Mouse (Mus musculus): ENCODE data around the gene Fbxo27. TPM values are rescaled to one million over a fixed set of nuclear protein-coding genes. Genes with fewer than 3 reads are reported as not detected.

Gene Fbxo27
- polyA plus RNA-seq, 1 experiment from 2014 or later = 7.0 TPM

- Histone ChIP-seq H3K27ac (ENCODE audit: low read length) (no peak overlapping the region), H3K4me2 (replicated peaks; ENCODE audit: low read depth, low read length) (no peak overlapping the region), H3K9ac (replicated peaks; ENCODE audit: low read length) (no peak overlapping the region), H3K4me3 (ENCODE audit: low read length) (no peak overlapping the region), H3K36me3 (ENCODE audit: insufficient read depth, low read length) (peaks cover 33% of the 10 kb centered on the region), H3K9me3 (ENCODE audit: low read length) (no peaks in the 10 kb centered on the region), H3K27me3 (ENCODE audit: insufficient read depth, low read length) (no peaks in the 10 kb centered on the region), H3K4me1 (ENCODE audit: insufficient read depth, low read length) (peaks cover 11% of the 10 kb centered on the region)
- no peak for ATAC-seq (ENCODE audit: low FRiP score, low TSS enrichment)
- 94% methylated on average over 21 of the region's 21 CpGs for WGBS
These were observed 47.2 kb downstream of the Fbxo27 start for GRCm38 (mm10) chr7:28739829-28740228.

GRCm38 (mm10) chr7:28740949-28741348 lies 48.3 kb downstream of the Fbxo27 start:
- Histone ChIP-seq H3K36me3 (ENCODE audit: insufficient read depth, low read length) (peaks cover 34% of the 10 kb centered on the region), H3K27ac (ENCODE audit: low read length) (peak overlapping the region; percentile 54; the same call in 1 of the 2 replicates), H3K9ac (replicated peaks; ENCODE audit: low read length) (peak overlapping the region; percentile 83), H3K4me1 (ENCODE audit: insufficient read depth, low read length) (peaks cover 11% of the 10 kb centered on the region), H3K27me3 (ENCODE audit: insufficient read depth, low read length) (no peaks in the 10 kb centered on the region), H3K4me2 (replicated peaks; ENCODE audit: low read depth, low read length) (peak overlapping the region; percentile 75), H3K9me3 (ENCODE audit: low read length) (no peaks in the 10 kb centered on the region), H3K4me3 (ENCODE audit: low read length) (peak overlapping the region; percentile 58)
- 28% methylated on average over 9 of the region's 9 CpGs for WGBS
- no peak for ATAC-seq (ENCODE audit: low FRiP score, low TSS enrichment)

GRCm38 (mm10) chr7:28741368-28741708 lies 48.7 kb downstream of the Fbxo27 start:
- Histone ChIP-seq H3K9ac (replicated peaks; ENCODE audit: low read length) (peak overlapping the region; percentile 83), H3K27me3 (ENCODE audit: insufficient read depth, low read length) (no peaks in the 10 kb centered on the region), H3K4me1 (ENCODE audit: insufficient read depth, low read length) (peaks cover 11% of the 10 kb centered on the region), H3K4me2 (replicated peaks; ENCODE audit: low read depth, low read length) (peak overlapping the region; percentile 75), H3K9me3 (ENCODE audit: low read length) (no peaks in the 10 kb centered on the region), H3K4me3 (ENCODE audit: low read length) (peak overlapping the region; percentile 58), H3K36me3 (ENCODE audit: insufficient read depth, low read length) (peaks cover 30% of the 10 kb centered on the region), H3K27ac (ENCODE audit: low read length) (peak overlapping the region; percentile 54; the same call in 1 of the 2 replicates)
- peak; percentile 22; the same call in 1 of the 2 replicates for ATAC-seq (ENCODE audit: low FRiP score, low TSS enrichment)
- under 1% methylated on average over 13 of the region's 13 CpGs for WGBS

GRCm38 (mm10) chr7:28741709-28742438 lies 49.2 kb downstream of the Fbxo27 start, which contains the start of the genes Mrps12 and Sars2:
Gene Mrps12, minus strand, starts transcription at chr7:28741820.
Gene Sars2, plus strand, starts transcription at chr7:28741992.
- peak within 1 kb of the TSS; percentile 76 for H3K27ac ChIP-seq (ENCODE audit: low read length)
- peak within 1 kb of the TSS; percentile 75 for H3K4me2 ChIP-seq (replicated peaks; ENCODE audit: low read depth, low read length)
- peak; percentile 99 for ATAC-seq (ENCODE audit: low FRiP score, low TSS enrichment)
- peak within 1 kb of the TSS; percentile 83 for H3K9ac ChIP-seq (replicated peaks; ENCODE audit: low read length)
- no peaks in the 10 kb centered on the region for H3K9me3 ChIP-seq (ENCODE audit: low read length)
- peaks cover 11% of the 10 kb centered on the region for H3K4me1 ChIP-seq (ENCODE audit: insufficient read depth, low read length)
- no peaks in the 10 kb centered on the region for H3K27me3 ChIP-seq (ENCODE audit: insufficient read depth, low read length)
- H3K36me3 ChIP-seq (ENCODE audit: insufficient read depth, low read length) = peaks cover 25% of the 10 kb centered on the region
- WGBS = under 1% methylated on average over 39 of the region's 39 CpGs
- peak within 1 kb of the TSS; percentile 58 for H3K4me3 ChIP-seq (ENCODE audit: low read length)

Other genes with a start within 250 kb of the Fbxo27 start
- gene Lrfn1, start 240.9 kb upstream of the Fbxo27 start, polyA plus RNA-seq (2015; fragmentation: Nextera tagmentation; extraction: Ambion mirVana) = 2.2 and 2.8 TPM in 2 replicates
- gene Ifnl2, start 182.4 kb upstream of the Fbxo27 start, polyA plus RNA-seq (2015; fragmentation: Nextera tagmentation; extraction: Ambion mirVana) = not detected in 2 replicates
- gene Ifnl3, start 170.0 kb upstream of the Fbxo27 start, polyA plus RNA-seq (2015; fragmentation: Nextera tagmentation; extraction: Ambion mirVana) = not detected in 2 replicates
- gene Sycn, start 152.0 kb upstream of the Fbxo27 start, polyA plus RNA-seq (2015; fragmentation: Nextera tagmentation; extraction: Ambion mirVana) = not detected in 2 replicates
- gene Nccrp1, start 145.6 kb upstream of the Fbxo27 start, polyA plus RNA-seq (2015; fragmentation: Nextera tagmentation; extraction: Ambion mirVana) = 0.18 TPM in 1 of 2 replicates, not detected in the other
- gene Samd4b, start 94.7 kb upstream of the Fbxo27 start, polyA plus RNA-seq (2015; fragmentation: Nextera tagmentation; extraction: Ambion mirVana) = 16.7 and 20.7 TPM in 2 replicates
- gene Pak4, start 94.7 kb upstream of the Fbxo27 start, polyA plus RNA-seq (2015; fragmentation: Nextera tagmentation; extraction: Ambion mirVana) = 78.4 and 79.6 TPM in 2 replicates
- gene Acp7, start 61.5 kb upstream of the Fbxo27 start, polyA plus RNA-seq (2015; fragmentation: Nextera tagmentation; extraction: Ambion mirVana) = not detected in 2 replicates
- 9.4 and 9.9 TPM in 2 replicates for gene Fbxo17, start 24.0 kb downstream of the Fbxo27 start, polyA plus RNA-seq (2015; fragmentation: Nextera tagmentation; extraction: Ambion mirVana)
- gene Mrps12, start 49.0 kb downstream of the Fbxo27 start, polyA plus RNA-seq (2015; fragmentation: Nextera tagmentation; extraction: Ambion mirVana) = 141 and 143 TPM in 2 replicates
- gene Sars2, start 49.1 kb downstream of the Fbxo27 start, polyA plus RNA-seq (2015; fragmentation: Nextera tagmentation; extraction: Ambion mirVana) = 32.8 and 34.2 TPM in 2 replicates
- not detected in 2 replicates for gene Ccer2, start 63.3 kb downstream of the Fbxo27 start, polyA plus RNA-seq (2015; fragmentation: Nextera tagmentation; extraction: Ambion mirVana)
- 67.3 and 75.0 TPM in 2 replicates for gene Sirt2, start 73.9 kb downstream of the Fbxo27 start, polyA plus RNA-seq (2015; fragmentation: Nextera tagmentation; extraction: Ambion mirVana)
- 48.5 and 53.2 TPM in 2 replicates for gene Nfkbib, start 74.7 kb downstream of the Fbxo27 start, polyA plus RNA-seq (2015; fragmentation: Nextera tagmentation; extraction: Ambion mirVana)
- gene Rinl, start 96.1 kb downstream of the Fbxo27 start, polyA plus RNA-seq (2015; fragmentation: Nextera tagmentation; extraction: Ambion mirVana) = 7.0 and 7.7 TPM in 2 replicates
- gene Hnrnpl, start 115.7 kb downstream of the Fbxo27 start, polyA plus RNA-seq (2015; fragmentation: Nextera tagmentation; extraction: Ambion mirVana) = 204 and 224 TPM in 2 replicates
- gene Ech1, start 132.4 kb downstream of the Fbxo27 start, polyA plus RNA-seq (2015; fragmentation: Nextera tagmentation; extraction: Ambion mirVana) = 198 and 214 TPM in 2 replicates
- 10.8 and 12.8 TPM in 2 replicates for gene Lgals4, start 141.0 kb downstream of the Fbxo27 start, polyA plus RNA-seq (2015; fragmentation: Nextera tagmentation; extraction: Ambion mirVana)
- 1.3 and 2.3 TPM in 2 replicates for gene Lgals7, start 171.0 kb downstream of the Fbxo27 start, polyA plus RNA-seq (2015; fragmentation: Nextera tagmentation; extraction: Ambion mirVana)
- 0.59 and 0.74 TPM in 2 replicates for gene Capn12, start 188.6 kb downstream of the Fbxo27 start, polyA plus RNA-seq (2015; fragmentation: Nextera tagmentation; extraction: Ambion mirVana)

All from kidney, embryonic 16.5 days (tissue).